13 mouse cellular contexts compared by ENCODE assay signal in the genomic region with DNA sequence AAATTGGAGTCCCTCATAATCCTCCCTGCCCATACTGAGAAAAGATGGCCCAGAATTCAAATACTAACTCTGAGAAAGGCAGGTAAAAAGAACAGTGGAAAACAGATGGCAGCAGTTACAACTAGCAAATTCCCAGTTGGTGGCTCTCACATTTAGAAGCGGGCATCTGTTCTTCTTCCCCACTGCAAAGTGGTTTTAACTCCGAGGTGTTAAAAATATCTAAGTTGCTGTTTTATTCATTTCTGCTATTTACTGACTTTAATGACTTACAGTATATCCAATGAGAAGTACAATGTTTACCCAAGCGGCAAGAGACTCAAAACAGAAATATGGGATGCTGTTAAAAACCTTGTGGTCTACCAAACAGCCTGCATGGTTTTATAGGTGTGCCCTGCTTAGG.
A peak's percentile ranks its signal among the peaks of the same experiment; 100 is the strongest.
DNase-seq lines count a peak whose midpoint lies in the region; ATAC-seq lines count a peak whose summit lies in the region.
"Had no signal": no experiment of that assay in that cellular context is flagged by ENCODE, and none has a peak within 500 bp of the region (broad histone marks: within the 10 kb centered on the region; RNA-seq: fewer than 3 reads in every experiment).

No protein-coding gene starts in this region.

- no peak for ATAC-seq in granulocyte monocyte progenitor cell, adult 5-6 weeks (replicated peaks; ENCODE audit: poor library complexity, severe bottlenecking)
- ATAC-seq in megakaryocyte-erythroid progenitor cell, adult 5-6 weeks (replicated peaks; ENCODE audit: low FRiP score, low TSS enrichment, poor library complexity, severe bottlenecking): no peak
- ATAC-seq: liver, postnatal 0 days; midbrain, embryonic 16.5 days had no signal

- peak; percentile 29 for DNase-seq in layer of hippocampus, adult 11-12 months (ENCODE audit: low spot score)
- DNase-seq in layer of hippocampus, postnatal 25 days (ENCODE audit: extremely low spot score in 1 of 2, low spot score in 1 of 2): no peak
- peak; percentile 23 to 27 for DNase-seq in cerebellum, adult 18-20 months
- peak; percentile 38 to 72 for DNase-seq in frontal cortex, adult 2 months (ENCODE audit: extremely low spot score in 1 of 2, low spot score in 1 of 2)
- peak; percentile 24 to 70 for DNase-seq in right cerebral cortex, postnatal 10 days (ENCODE audit: low spot score in 2 of 2)
- DNase-seq: embryo, embryonic 11 days; gastrocnemius, postnatal 36 days; kidney, postnatal 10 days; liver, postnatal 0 days; thymus, postnatal 4 days had no signal

Comparison
In these comparisons a context has a peak if more than half of its experiments do, and no peak if none do; other contexts are left out.
1. DNase-seq: peak in layer of hippocampus, adult 11-12 months (single experiment), cerebellum, adult 18-20 months (2 of 2), frontal cortex, adult 2 months (2 of 2) and right cerebral cortex, postnatal 10 days (2 of 2); none in layer of hippocampus, postnatal 25 days (0 of 2).